Comparison of ENCODE assay signal across 8 mouse cellular contexts in genomic region chr1:172376758-172377458, GRCm38 (mm10). TPM values are rescaled to one million over a fixed set of nuclear protein-coding genes. Genes with fewer than 3 reads are reported as not detected.
DNase-seq lines count a peak whose midpoint lies in the region; ATAC-seq and TF ChIP-seq lines count a peak whose summit lies in the region.

No protein-coding gene starts in this region.

- peak overlapping the region; percentile 86 for H3K27ac ChIP-seq in MEL (ENCODE audit: control insufficient read depth, low read depth, low read length)
- H3K27ac ChIP-seq in forebrain, embryonic 10.5 days: peak overlapping the region; percentile 88
- peak overlapping the region; percentile 78 for H3K27ac ChIP-seq in hindbrain, postnatal 0 days
- peak overlapping the region; percentile 75 for H3K27ac ChIP-seq in lung, postnatal 0 days (ENCODE audit: low read length)
- 0 out of 2 replicates have a peak overlapping the region, but pooled peaks have one; percentile 15 for H3K27ac ChIP-seq in small intestine, adult 2 months (ENCODE audit: insufficient read depth, low read depth, low read length)

- peak overlapping the region; percentile 99 for H3K4me2 ChIP-seq in hindbrain, postnatal 0 days (ENCODE audit: low read depth, low read length)
- peak overlapping the region; percentile 96 for H3K4me2 ChIP-seq in lung, postnatal 0 days (replicated peaks; ENCODE audit: low read depth, low read length)

- TF ChIP-seq RAD21 in MEL (IDR thresholded peaks at IDR 0.05; ENCODE audit: low read depth, low read length): no peak

- no peaks in the 10 kb centered on the region for H3K9me3 ChIP-seq in MEL (replicated peaks; ENCODE audit: insufficient read depth, low read length)
- H3K9me3 ChIP-seq in forebrain, embryonic 10.5 days: 0 out of 2 replicates have a peak, but pooled peaks cover 3% of the 10 kb centered on the region
- H3K9me3 ChIP-seq in hindbrain, postnatal 0 days (ENCODE audit: low read length): no peaks in the 10 kb centered on the region
- no peaks in the 10 kb centered on the region for H3K9me3 ChIP-seq in lung, postnatal 0 days (ENCODE audit: low read length)

- peak overlapping the region; percentile 80 for H3K9ac ChIP-seq in MEL (ENCODE audit: control insufficient read depth, low read depth, low read length, poor library complexity, severe bottlenecking)
- peak overlapping the region; percentile 69 for H3K9ac ChIP-seq in hindbrain, postnatal 0 days (replicated peaks; ENCODE audit: low read length)
- peak overlapping the region; percentile 78 for H3K9ac ChIP-seq in lung, postnatal 0 days (replicated peaks; ENCODE audit: low read depth)

- H3K27me3 ChIP-seq in MEL (ENCODE audit: control insufficient read depth in 1 of 2, insufficient read depth in 2 of 2, low read length in 2 of 2): no peaks in the 10 kb centered on the region
- no peaks in the 10 kb centered on the region for H3K27me3 ChIP-seq in forebrain, embryonic 10.5 days (ENCODE audit: poor library complexity, severe bottlenecking)
- H3K27me3 ChIP-seq in hindbrain, postnatal 0 days (ENCODE audit: insufficient read depth, low read length): no peaks in the 10 kb centered on the region
- H3K27me3 ChIP-seq in lung, postnatal 0 days (replicated peaks; ENCODE audit: insufficient read depth, low read length): no peaks in the 10 kb centered on the region
- no peaks in the 10 kb centered on the region for H3K27me3 ChIP-seq in small intestine, adult 2 months (ENCODE audit: control insufficient read depth, insufficient read depth, low read length)

- TF ChIP-seq CTCF in MEL (IDR thresholded peaks at IDR 0.05 in 2 of 3, conservative IDR thresholded peaks at IDR 0.05 in 1 of 3; ENCODE audit: control insufficient read depth in 1 of 3, insufficient read depth in 1 of 3, low read depth in 2 of 3, low read length in 3 of 3, poor library complexity in 1 of 3, severe bottlenecking in 1 of 3): no peak
- TF ChIP-seq CTCF in hindbrain, postnatal 0 days (IDR thresholded peaks at IDR 0.05; ENCODE audit: low read depth): no peak
- no peak for TF ChIP-seq CTCF in lung, postnatal 0 days (IDR thresholded peaks at IDR 0.05)
- TF ChIP-seq CTCF in small intestine, adult 2 months (IDR thresholded peaks at IDR 0.05; ENCODE audit: extremely low read depth, insufficient read length, insufficient replicate concordance, low read depth, low read length): no peak

- H3K79me2 ChIP-seq in MEL (ENCODE audit: control insufficient read depth, insufficient read depth, low read length, poor library complexity): peaks cover 43% of the 10 kb centered on the region

- no peak; the same call in 1 of the 2 replicates for ATAC-seq in hindbrain, postnatal 0 days
- peak; percentile 27 for ATAC-seq in lung, postnatal 0 days

- 4% methylated on average over 62 of the region's 62 CpGs for WGBS in forebrain, embryonic 10.5 days
- 2% methylated on average over 61 of the region's 62 CpGs for WGBS in hindbrain, postnatal 0 days
- WGBS in lung, postnatal 0 days: 2% methylated on average over 61 of the region's 62 CpGs
- 2% methylated on average over 62 of the region's 62 CpGs for WGBS in small intestine, adult 2 months

- DNase-seq in kidney, adult 9 months: peak; percentile 24
- DNase-seq in kidney, postnatal 14 days: no peak
- DNase-seq in MEL (ENCODE audit: low read depth, low spot score): peak; percentile 61
- DNase-seq in forebrain, embryonic 10.5 days (ENCODE audit: extremely low spot score, low spot score): no peak
- DNase-seq in hindbrain, postnatal 0 days (ENCODE audit: low spot score): no peak
- peak; percentile 37 for DNase-seq in lung, postnatal 0 days (ENCODE audit: low spot score)
- DNase-seq in c-Kit-positive CD71-positive TER-119-positive erythroid progenitor cells, embryonic 14.5 days (ENCODE audit: low spot score): no peak

- H3K4me3 ChIP-seq in MEL (ENCODE audit: control insufficient read depth in 1 of 2, insufficient read depth in 1 of 2, low read depth in 2 of 2, low read length in 2 of 2): peak overlapping the region; percentile 66 to 92
- peak overlapping the region; percentile 98 for H3K4me3 ChIP-seq in forebrain, embryonic 10.5 days
- H3K4me3 ChIP-seq in hindbrain, postnatal 0 days (ENCODE audit: low read length): peak overlapping the region; percentile 75
- H3K4me3 ChIP-seq in lung, postnatal 0 days (ENCODE audit: low read depth, low read length): peak overlapping the region; percentile 86
- H3K4me3 ChIP-seq in small intestine, adult 2 months (ENCODE audit: low read depth, low read length): peak overlapping the region; percentile 91

- no peak for TF ChIP-seq EP300 in MEL (IDR thresholded peaks at IDR 0.05; ENCODE audit: low read depth in 1 of 2, low read length in 2 of 2)
- TF ChIP-seq EP300 in lung, postnatal 0 days (IDR thresholded peaks at IDR 0.05): no peak

- H3K36me3 ChIP-seq in MEL (ENCODE audit: control insufficient read depth in 1 of 2, insufficient read depth in 2 of 2, low read length in 2 of 2): peaks cover 2 to 37% of the 10 kb centered on the region in 2 experiments; a peak in 2 of 4 replicates
- peaks cover 43% of the 10 kb centered on the region for H3K36me3 ChIP-seq in forebrain, embryonic 10.5 days (replicated peaks)
- no peaks in the 10 kb centered on the region for H3K36me3 ChIP-seq in hindbrain, postnatal 0 days (ENCODE audit: insufficient read depth, low read length)
- no peaks in the 10 kb centered on the region for H3K36me3 ChIP-seq in lung, postnatal 0 days (ENCODE audit: insufficient read depth, low read length)
- peaks cover 3% of the 10 kb centered on the region for H3K36me3 ChIP-seq in small intestine, adult 2 months (ENCODE audit: control insufficient read depth, insufficient read depth, low read length)

- H3K4me1 ChIP-seq in MEL (ENCODE audit: control insufficient read depth in 1 of 2, insufficient read depth in 2 of 2, low read length in 2 of 2): peaks cover 10 to 14% of the 10 kb centered on the region in 2 experiments
- H3K4me1 ChIP-seq in forebrain, embryonic 10.5 days: peaks cover 30% of the 10 kb centered on the region
- peaks cover 11% of the 10 kb centered on the region for H3K4me1 ChIP-seq in hindbrain, postnatal 0 days (ENCODE audit: insufficient read depth, low read length)
- peaks cover 10% of the 10 kb centered on the region; the same call in 1 of the 2 replicates for H3K4me1 ChIP-seq in lung, postnatal 0 days (ENCODE audit: insufficient read depth, low read depth, low read length)
- peaks cover 11% of the 10 kb centered on the region; the same call in 1 of the 2 replicates for H3K4me1 ChIP-seq in small intestine, adult 2 months (ENCODE audit: control insufficient read depth, insufficient read depth, insufficient read length, low read length)

- peak in 1 of 2 experiments; percentile 33; a peak in 1 of 4 replicates for TF ChIP-seq POLR2A in MEL (IDR thresholded peaks at IDR 0.05; ENCODE audit: control insufficient read depth in 1 of 2, insufficient read depth in 1 of 2, low read depth in 1 of 2, low read length in 2 of 2, poor library complexity in 1 of 2)
- no peak for TF ChIP-seq POLR2A in small intestine, adult 2 months (IDR thresholded peaks at IDR 0.05; ENCODE audit: low read depth, low read length)

TF ChIP-seq in MEL, 35 proteins besides CTCF, POLR2A, EP300 and RAD21 (continues in another document):
- TF ChIP-seq ELF1 (IDR thresholded peaks at IDR 0.05; ENCODE audit: low read depth, low read length) (no peak), MXI1 (IDR thresholded peaks at IDR 0.05; ENCODE audit: low read depth, low read length) (peak; percentile 28), USF1 (IDR thresholded peaks at IDR 0.05; ENCODE audit: low read depth, low read length) (peak; percentile 43), E2F4 (IDR thresholded peaks at IDR 0.05; ENCODE audit: borderline replicate concordance, low read depth, low read length) (no peak), JUND (IDR thresholded peaks at IDR 0.05; ENCODE audit: low read depth, low read length) (no peak), UBTF (IDR thresholded peaks at IDR 0.05; ENCODE audit: borderline replicate concordance, insufficient read depth, low read depth, low read length) (peak; percentile 22; the same call in 1 of the 2 replicates), BHLHE40 (IDR thresholded peaks at IDR 0.05; ENCODE audit: borderline replicate concordance, low read depth, low read length) (no peak), MAZ (IDR thresholded peaks at IDR 0.05; ENCODE audit: low read depth, low read length) (0 out of 2 replicates have a peak, but pooled peaks have one; percentile 7), ETS1 (IDR thresholded peaks at IDR 0.05; ENCODE audit: low read depth, low read length) (no peak)

RNA-seq across cellular contexts. Expression of gene Pigm, which starts 0.6 kb away (rescaled TPM):
- 8.3 and 8.6 TPM in 2 replicates for total RNA-seq in MEL (2012; rRNA removed)
- polyA plus RNA-seq in MEL (2012; ENCODE audit: insufficient read depth in 1 of 2, insufficient read length in 2 of 2, low read depth in 1 of 2, low replicate concordance in 2 of 2, missing spikeins in 1 of 2): 10 to 100 TPM in 1 of 2 experiments, not detected in 1; 11.3 TPM
- polyA plus RNA-seq in forebrain, embryonic 10.5 days (2016; fragmentation: Nextera tagmentation; extraction: Ambion mirVana): 10.6 and 10.8 TPM in 2 replicates
- 12.2 and 14.7 TPM in 2 replicates for total RNA-seq in hindbrain, postnatal 0 days (2014; rRNA removed)
- 2.7 and 3.0 TPM in 2 replicates for polyA plus RNA-seq in hindbrain, postnatal 0 days (2015; fragmentation: Nextera tagmentation; extraction: Ambion mirVana)
- polyA plus RNA-seq in lung, postnatal 0 days (2015; fragmentation: Nextera tagmentation; extraction: Ambion mirVana): 3.5 and 3.9 TPM in 2 replicates
- polyA plus RNA-seq in small intestine, adult 2 months (2012; rRNA removed): 3.5 and 4.8 TPM in 2 replicates

RNA-seq across cellular contexts. Expression of gene Kcnj10, which starts 35.9 kb away (rescaled TPM):
- total RNA-seq in MEL (2012; rRNA removed): 0.03 and 0.04 TPM in 2 replicates
- polyA plus RNA-seq in MEL (2012; ENCODE audit: insufficient read depth in 1 of 2, insufficient read length in 2 of 2, low read depth in 1 of 2, low replicate concordance in 2 of 2, missing spikeins in 1 of 2): under 1 TPM in 1 of 2 experiments, not detected in 1; 0.72 TPM
- 0.46 and 0.47 TPM in 2 replicates for polyA plus RNA-seq in forebrain, embryonic 10.5 days (2016; fragmentation: Nextera tagmentation; extraction: Ambion mirVana)
- 8.6 and 10.0 TPM in 2 replicates for total RNA-seq in hindbrain, postnatal 0 days (2014; rRNA removed)
- polyA plus RNA-seq in hindbrain, postnatal 0 days (2015; fragmentation: Nextera tagmentation; extraction: Ambion mirVana): 5.4 and 5.6 TPM in 2 replicates
- 0.04 TPM in 2 replicates for polyA plus RNA-seq in lung, postnatal 0 days (2015; fragmentation: Nextera tagmentation; extraction: Ambion mirVana)
- polyA plus RNA-seq in small intestine, adult 2 months (2012; rRNA removed): 0.44 and 0.65 TPM in 2 replicates

RNA-seq across cellular contexts. Expression of gene Kcnj9, which starts 47.8 kb away (rescaled TPM):
- total RNA-seq in MEL (2012; rRNA removed): not detected in 2 replicates
- under 1 TPM in 1 of 2 experiments, not detected in 1; 0.08 TPM for polyA plus RNA-seq in MEL (2012; ENCODE audit: insufficient read depth in 1 of 2, insufficient read length in 2 of 2, low read depth in 1 of 2, low replicate concordance in 2 of 2, missing spikeins in 1 of 2)
- 0.17 and 0.43 TPM in 2 replicates for polyA plus RNA-seq in forebrain, embryonic 10.5 days (2016; fragmentation: Nextera tagmentation; extraction: Ambion mirVana)
- 8.0 and 9.8 TPM in 2 replicates for total RNA-seq in hindbrain, postnatal 0 days (2014; rRNA removed)
- polyA plus RNA-seq in hindbrain, postnatal 0 days (2015; fragmentation: Nextera tagmentation; extraction: Ambion mirVana): 3.6 and 4.2 TPM in 2 replicates
- polyA plus RNA-seq in lung, postnatal 0 days (2015; fragmentation: Nextera tagmentation; extraction: Ambion mirVana): not detected in 2 replicates
- 0.25 TPM in 1 of 2 replicates, not detected in the other for polyA plus RNA-seq in small intestine, adult 2 months (2012; rRNA removed)

Comparison
In these comparisons a context has a peak if more than half of its experiments do, and no peak if none do; other contexts are left out.
1. DNase-seq: peak in kidney, adult 9 months (single experiment), MEL (single experiment) and lung, postnatal 0 days (single experiment); none in kidney, postnatal 14 days (single experiment), forebrain, embryonic 10.5 days (single experiment), hindbrain, postnatal 0 days (single experiment) and c-Kit-positive CD71-positive TER-119-positive erythroid progenitor cells, embryonic 14.5 days (single experiment).
2. H3K27ac ChIP-seq: peak in every context shown above with its lines; median percentile 88 in forebrain, embryonic 10.5 days; 86 in MEL; 78 in hindbrain, postnatal 0 days; 75 in lung, postnatal 0 days; 15 in small intestine, adult 2 months.
3. Peak in every context shown above with its lines, with median percentiles within 50 percentile points of each other: H3K4me3 ChIP-seq and H3K9ac ChIP-seq.